Mouse (Mus musculus): Measurements from ENCODE around the gene Grasp. TPM values are rescaled to one million over a fixed set of nuclear protein-coding genes. Genes with fewer than 3 reads are reported as not detected.
A peak's percentile ranks its signal among the peaks of the same experiment; 100 is the strongest.

The Grasp gene
- total RNA-seq, 1 experiment from 2014 or later: 9.0 TPM

GRCm38 (mm10) chr15:101192260-101192640 is 31.7 kb upstream of the Grasp start:
- no peak for ATAC-seq (replicated peaks; ENCODE audit: insufficient number of reproducible peaks, low FRiP score, low TSS enrichment, poor library complexity, severe bottlenecking)

DNA sequence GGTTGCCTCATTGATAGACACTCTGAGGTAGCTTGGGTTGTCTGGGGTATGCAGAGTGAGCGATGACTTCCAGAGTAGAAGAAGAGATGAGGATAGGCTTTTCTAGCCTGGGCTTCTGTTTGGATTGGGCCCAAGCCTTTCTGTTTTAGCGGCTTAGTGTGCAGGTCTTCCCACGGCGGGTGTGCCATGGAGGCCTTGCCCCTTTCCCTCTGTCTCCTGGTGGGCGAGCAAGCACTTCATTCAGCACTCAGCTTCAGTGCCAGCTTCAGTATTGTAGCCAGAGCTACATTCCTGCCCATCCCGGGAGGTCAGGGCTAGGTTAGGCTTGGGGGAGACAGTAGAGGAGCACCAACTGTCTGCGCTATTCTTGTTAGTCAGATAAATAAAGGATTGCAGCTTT is 31.3 kb upstream of the Grasp start:
- no peak for ATAC-seq (replicated peaks; ENCODE audit: insufficient number of reproducible peaks, low FRiP score, low TSS enrichment, poor library complexity, severe bottlenecking)

DNA sequence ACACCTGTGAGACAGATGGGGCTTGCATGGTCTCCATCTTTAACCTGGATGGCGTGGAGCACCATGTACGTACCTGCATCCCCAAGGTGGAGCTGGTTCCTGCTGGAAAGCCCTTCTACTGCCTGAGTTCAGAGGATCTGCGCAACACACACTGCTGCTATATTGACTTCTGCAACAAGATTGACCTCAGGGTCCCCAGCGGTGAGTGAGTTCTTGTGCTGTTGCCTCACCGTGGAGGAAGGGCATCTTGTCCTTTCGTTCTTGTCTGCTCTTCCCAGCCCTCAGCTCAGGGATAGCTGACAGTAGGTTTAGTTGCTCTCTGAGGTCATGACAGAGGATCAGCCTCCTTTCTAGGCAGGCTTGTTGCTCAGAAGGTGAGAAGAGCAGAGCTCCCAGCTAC is 30.0 kb upstream of the Grasp start:
- no peak for ATAC-seq (replicated peaks; ENCODE audit: insufficient number of reproducible peaks, low FRiP score, low TSS enrichment, poor library complexity, severe bottlenecking)

- ATAC-seq (replicated peaks; ENCODE audit: insufficient number of reproducible peaks, low FRiP score, low TSS enrichment, poor library complexity, severe bottlenecking): no peak
These were observed 28.8 kb upstream of the Grasp start for GRCm38 (mm10) chr15:101194951-101195823.

- peak; percentile 12; the same call in 1 of the 2 replicates for ATAC-seq (replicated peaks; ENCODE audit: insufficient number of reproducible peaks, low FRiP score, low TSS enrichment, poor library complexity, severe bottlenecking)
These were observed 27.8 kb upstream of the Grasp start for GRCm38 (mm10) chr15:101196079-101196795.

- no peak for ATAC-seq (replicated peaks; ENCODE audit: insufficient number of reproducible peaks, low FRiP score, low TSS enrichment, poor library complexity, severe bottlenecking)
These were observed 27.0 kb upstream of the Grasp start for GRCm38 (mm10) chr15:101196961-101197360.

GRCm38 (mm10) chr15:101197497-101198179 is 26.4 kb upstream of the Grasp start:
- no peak for ATAC-seq (replicated peaks; ENCODE audit: insufficient number of reproducible peaks, low FRiP score, low TSS enrichment, poor library complexity, severe bottlenecking)

- ATAC-seq (replicated peaks; ENCODE audit: insufficient number of reproducible peaks, low FRiP score, low TSS enrichment, poor library complexity, severe bottlenecking): peak; percentile 81
These were observed 25.8 kb upstream of the Grasp start for GRCm38 (mm10) chr15:101198218-101198617.

DNA sequence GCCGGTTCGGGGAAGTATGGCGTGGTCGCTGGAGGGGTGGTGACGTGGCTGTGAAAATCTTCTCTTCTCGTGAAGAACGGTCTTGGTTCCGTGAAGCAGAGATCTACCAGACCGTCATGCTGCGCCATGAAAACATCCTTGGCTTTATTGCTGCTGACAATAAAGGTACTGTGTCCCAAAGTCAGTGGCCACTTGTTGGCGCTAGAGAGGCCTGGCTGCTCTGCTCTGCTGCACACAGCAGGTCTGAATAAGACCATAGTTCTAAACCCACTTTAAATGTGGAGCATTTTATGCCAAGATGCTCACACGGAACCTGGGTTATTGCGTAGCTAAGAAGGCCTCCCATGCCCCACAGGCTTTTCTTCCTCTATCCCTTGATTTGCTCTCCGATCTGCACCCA is 25.1 kb upstream of the Grasp start:
- ATAC-seq (replicated peaks; ENCODE audit: insufficient number of reproducible peaks, low FRiP score, low TSS enrichment, poor library complexity, severe bottlenecking): no peak

- ATAC-seq (replicated peaks; ENCODE audit: insufficient number of reproducible peaks, low FRiP score, low TSS enrichment, poor library complexity, severe bottlenecking): no peak
These were observed 23.2 kb upstream of the Grasp start for GRCm38 (mm10) chr15:101200777-101201295.

DNA sequence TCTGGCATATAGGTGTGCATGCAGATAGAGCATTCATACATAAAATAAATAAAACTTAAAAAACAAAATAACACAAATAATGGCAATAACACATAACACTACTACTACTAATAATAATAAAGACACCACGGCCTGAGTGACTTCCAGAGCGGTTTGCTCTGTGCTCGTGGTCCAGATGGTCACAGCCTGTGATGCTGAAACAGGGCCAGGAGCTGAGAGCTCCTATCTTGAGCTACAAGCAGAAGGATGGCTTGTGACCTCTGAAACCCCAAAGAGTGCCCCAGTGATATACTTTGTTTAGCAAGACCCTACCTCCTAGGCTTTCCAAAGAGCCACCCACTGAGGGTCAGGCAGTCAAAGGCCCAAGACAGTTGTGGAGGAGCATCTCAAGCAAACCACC is 22.6 kb upstream of the Grasp start:
- ATAC-seq (replicated peaks; ENCODE audit: insufficient number of reproducible peaks, low FRiP score, low TSS enrichment, poor library complexity, severe bottlenecking): no peak

DNA sequence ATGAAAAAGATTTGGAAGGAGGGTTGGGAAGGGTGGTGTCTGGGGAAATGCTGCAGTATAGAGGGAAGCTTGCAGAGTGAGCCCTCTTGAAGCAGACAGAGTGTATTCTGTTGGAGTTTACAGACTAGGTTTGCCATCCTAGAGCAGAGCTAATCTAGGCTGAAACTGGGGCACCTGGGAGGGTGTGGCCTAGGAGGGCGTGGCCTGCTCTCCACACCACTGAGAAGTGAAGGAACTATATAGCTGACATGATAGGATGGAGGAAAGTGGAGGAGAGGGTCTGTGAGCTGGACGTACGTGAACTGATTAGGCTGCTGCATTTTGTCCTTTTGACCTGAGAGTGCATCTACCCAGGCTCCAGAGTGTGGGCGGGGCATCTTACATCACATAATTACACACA is 20.3 kb upstream of the Grasp start:
- no peak for ATAC-seq (replicated peaks; ENCODE audit: insufficient number of reproducible peaks, low FRiP score, low TSS enrichment, poor library complexity, severe bottlenecking)

- ATAC-seq (replicated peaks; ENCODE audit: insufficient number of reproducible peaks, low FRiP score, low TSS enrichment, poor library complexity, severe bottlenecking): no peak
These were observed 19.2 kb upstream of the Grasp start for GRCm38 (mm10) chr15:101204781-101205180.

GRCm38 (mm10) chr15:101210228-101210627 is 13.8 kb upstream of the Grasp start:
- peak; percentile 60 for ATAC-seq (replicated peaks; ENCODE audit: insufficient number of reproducible peaks, low FRiP score, low TSS enrichment, poor library complexity, severe bottlenecking)

GRCm38 (mm10) chr15:101210998-101211613 is 12.9 kb upstream of the Grasp start:
- no peak for ATAC-seq (replicated peaks; ENCODE audit: insufficient number of reproducible peaks, low FRiP score, low TSS enrichment, poor library complexity, severe bottlenecking)

- ATAC-seq (replicated peaks; ENCODE audit: insufficient number of reproducible peaks, low FRiP score, low TSS enrichment, poor library complexity, severe bottlenecking): no peak
These were observed 11.6 kb upstream of the Grasp start for GRCm38 (mm10) chr15:101212435-101212834.

DNA sequence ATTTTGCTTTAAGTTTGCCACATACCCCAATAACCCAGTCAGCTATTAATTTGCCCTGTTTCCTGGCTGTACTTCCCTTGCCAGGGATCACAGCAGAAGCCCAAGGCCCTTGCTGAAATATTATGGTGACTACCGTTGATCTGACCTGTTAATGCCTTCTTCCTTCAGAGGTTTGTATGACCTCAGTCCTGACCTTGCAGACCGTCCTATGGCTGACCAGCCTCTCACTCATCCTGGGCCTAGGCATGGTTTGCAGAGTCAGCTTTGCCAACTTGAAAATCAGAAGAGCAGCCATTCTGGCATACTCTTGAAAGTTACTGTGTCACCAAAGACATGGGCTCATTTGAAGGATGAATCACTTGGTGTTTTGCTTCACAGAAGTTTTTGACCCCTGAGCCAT is 8.9 kb upstream of the Grasp start:
- ATAC-seq (replicated peaks; ENCODE audit: insufficient number of reproducible peaks, low FRiP score, low TSS enrichment, poor library complexity, severe bottlenecking): no peak

DNA sequence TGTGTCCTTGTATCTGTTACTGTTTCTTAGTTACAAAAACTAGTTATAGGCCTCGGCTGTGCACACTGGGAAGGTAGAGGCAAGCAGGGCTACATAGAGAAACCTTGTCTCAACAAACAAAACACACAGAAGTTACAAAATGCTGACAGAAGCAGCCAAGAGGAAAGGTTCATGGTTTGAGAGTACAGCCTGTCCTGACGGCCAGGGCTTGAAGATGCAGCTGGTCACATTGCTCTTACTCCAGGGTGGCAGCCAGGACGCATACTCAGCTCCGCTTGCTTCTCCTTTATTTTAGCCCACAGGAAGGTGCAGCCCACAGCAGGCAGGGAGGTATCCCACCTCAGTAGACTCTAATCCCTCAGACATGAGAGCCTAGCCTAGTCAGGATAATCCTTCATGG is 8.0 kb upstream of the Grasp start:
- ATAC-seq (replicated peaks; ENCODE audit: insufficient number of reproducible peaks, low FRiP score, low TSS enrichment, poor library complexity, severe bottlenecking): no peak

DNA sequence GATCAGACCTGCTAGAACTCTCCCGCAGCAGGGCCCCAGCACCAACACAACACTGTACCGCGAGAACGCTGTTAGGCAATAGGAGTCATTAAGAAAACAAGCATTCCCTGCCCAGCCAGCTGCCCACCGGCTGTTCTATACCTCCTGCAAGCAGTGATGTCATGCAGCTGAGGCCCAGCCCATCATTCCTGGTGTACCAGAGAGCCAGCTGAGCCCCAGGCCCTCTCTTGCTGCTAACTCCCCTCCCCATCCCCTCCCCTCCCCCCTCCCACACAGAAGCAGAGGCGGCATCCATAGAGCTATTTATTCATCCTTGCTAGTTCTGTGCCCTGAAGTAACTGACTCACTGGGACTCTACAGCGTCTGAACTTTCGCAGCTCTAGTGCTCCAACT is 3.1 kb upstream of the Grasp start:
- no peak for ATAC-seq (replicated peaks; ENCODE audit: insufficient number of reproducible peaks, low FRiP score, low TSS enrichment, poor library complexity, severe bottlenecking)

Measured in monocyte, adult 5-6 weeks (primary cell).